Mouse (Mus musculus): ENCODE results near the gene Hap1.
A peak's percentile ranks its signal among the peaks of the same experiment; 100 is the strongest.
"Not testable (repeated sequence)": the region's sequence is repeated elsewhere in the genome, so short reads cannot be mapped to it uniquely, and the experiment has no call there.

Hap1 gene

GRCm38 (mm10) chr11:100389931-100390445 lies 34.1 kb upstream of the Hap1 start:
- DNase-seq (ENCODE audit: low read depth) = no peak

DNA sequence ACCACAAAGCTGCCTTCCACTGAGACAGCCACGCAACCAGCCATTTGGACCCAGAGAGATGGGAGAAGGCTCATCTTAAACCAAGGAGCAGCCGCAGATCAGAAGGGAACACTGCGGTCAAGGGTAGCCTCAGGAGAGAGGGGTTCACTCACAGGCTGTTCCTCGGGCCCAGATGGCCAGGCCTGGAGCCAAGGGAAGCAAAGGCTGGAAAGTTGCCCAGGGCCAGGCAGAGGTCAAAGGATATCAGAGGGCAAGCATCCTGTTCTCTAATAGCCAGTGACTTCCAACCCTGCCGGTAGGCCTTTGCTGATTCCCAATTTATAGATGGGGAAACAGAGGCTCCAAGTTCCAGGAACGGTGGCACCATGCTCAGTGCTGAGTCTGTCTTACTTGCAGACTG lies 32.7 kb upstream of the Hap1 start:
- no peak for DNase-seq (ENCODE audit: low read depth)

- DNase-seq (ENCODE audit: low read depth) = no peak
These were observed 31.9 kb upstream of the Hap1 start for GRCm38 (mm10) chr11:100387589-100388375.

GRCm38 (mm10) chr11:100387111-100387510 lies 31.2 kb upstream of the Hap1 start:
- no peak for DNase-seq (ENCODE audit: low read depth)

DNA sequence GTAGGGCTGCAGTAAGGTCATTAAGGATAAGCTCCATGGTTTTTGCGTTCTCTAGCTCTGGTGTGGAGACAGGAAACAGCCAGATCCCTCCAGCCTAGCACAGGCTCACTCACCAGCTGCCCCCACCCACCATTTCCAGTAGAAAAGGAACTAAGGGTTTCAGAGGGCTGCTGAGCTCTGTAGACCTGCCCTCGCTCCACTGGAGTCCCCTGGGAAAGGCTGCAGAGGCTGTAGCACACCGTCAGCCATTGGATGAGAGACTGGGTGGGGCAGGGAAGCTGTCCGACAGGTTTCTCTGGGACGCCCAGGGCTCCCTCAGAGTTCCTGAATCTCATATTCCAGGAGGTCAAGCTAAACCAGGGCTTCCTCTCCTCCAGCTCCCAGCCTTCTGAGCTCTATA lies 30.7 kb upstream of the Hap1 start:
- DNase-seq (ENCODE audit: low read depth) = no peak

DNA sequence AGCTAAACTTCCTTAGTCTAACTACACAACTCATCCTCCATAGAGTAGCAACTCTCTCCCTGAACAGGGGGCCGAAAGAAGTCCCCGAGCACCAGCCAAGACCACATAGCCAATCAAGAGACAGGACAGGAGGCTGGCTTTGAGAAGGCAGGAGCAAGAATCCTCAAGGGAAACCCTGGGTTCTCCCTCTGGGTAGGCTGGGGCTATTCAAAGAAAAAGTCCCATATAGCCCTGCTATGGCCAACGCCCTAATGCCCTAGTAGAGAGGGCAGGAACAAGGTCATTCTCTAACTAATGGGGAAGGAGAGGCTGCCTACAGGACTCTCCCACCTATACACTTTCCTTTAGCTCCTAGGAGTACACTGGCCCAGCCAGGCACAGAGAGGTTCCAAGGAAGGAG lies 29.1 kb upstream of the Hap1 start:
- no peak for DNase-seq (ENCODE audit: low read depth)

DNA sequence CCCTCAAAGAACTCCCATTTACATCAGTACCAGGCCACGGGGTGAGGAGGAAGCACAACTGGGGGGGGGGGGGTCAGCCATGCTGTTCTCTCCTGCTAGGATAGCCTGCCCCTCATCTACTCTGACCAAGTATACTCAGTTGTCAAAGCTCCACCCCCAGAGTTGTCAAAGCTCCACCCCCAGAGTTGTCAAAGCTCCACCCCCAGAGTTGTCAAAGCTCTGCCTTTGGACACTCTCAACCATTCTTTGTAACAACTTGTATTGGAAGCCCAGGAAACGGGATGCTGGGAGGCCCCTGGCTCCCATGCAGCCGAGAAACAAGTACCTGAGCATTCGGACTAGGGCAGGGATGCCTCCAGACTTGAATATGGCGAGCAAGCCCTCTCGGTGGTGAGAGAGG lies 26.8 kb upstream of the Hap1 start:
- DNase-seq (ENCODE audit: low read depth) = no peak

- no peak for DNase-seq (ENCODE audit: low read depth)
These were observed 23.4 kb upstream of the Hap1 start for GRCm38 (mm10) chr11:100379311-100379710.

DNA sequence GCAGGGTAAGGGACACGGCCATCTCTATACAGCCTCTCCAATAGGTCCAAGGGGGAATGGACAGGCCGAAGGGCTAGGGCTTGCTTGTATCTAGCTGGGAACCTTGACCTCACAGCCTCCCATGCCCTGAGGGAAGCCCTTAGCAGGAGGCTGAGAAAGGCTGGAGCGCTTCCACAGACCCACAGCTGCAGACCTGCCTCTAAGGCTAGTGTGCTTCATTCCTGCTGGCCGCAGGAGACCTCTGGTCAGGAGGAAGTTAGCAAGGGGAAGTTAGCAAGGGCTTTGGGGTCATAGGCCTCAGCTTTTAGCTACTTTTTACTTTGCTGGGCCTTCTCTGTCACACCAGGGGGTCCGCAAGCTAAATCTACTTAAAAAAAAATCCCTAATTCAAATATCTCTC lies 22.5 kb upstream of the Hap1 start:
- DNase-seq (ENCODE audit: low read depth) = no peak

GRCm38 (mm10) chr11:100377989-100378388 lies 22.1 kb upstream of the Hap1 start:
- DNase-seq (ENCODE audit: low read depth) = no peak

GRCm38 (mm10) chr11:100376746-100377389 lies 20.9 kb upstream of the Hap1 start:
- no peak for DNase-seq (ENCODE audit: low read depth)

- no peak for DNase-seq (ENCODE audit: low read depth)
These were observed 20.1 kb upstream of the Hap1 start for GRCm38 (mm10) chr11:100376005-100376404.

DNA sequence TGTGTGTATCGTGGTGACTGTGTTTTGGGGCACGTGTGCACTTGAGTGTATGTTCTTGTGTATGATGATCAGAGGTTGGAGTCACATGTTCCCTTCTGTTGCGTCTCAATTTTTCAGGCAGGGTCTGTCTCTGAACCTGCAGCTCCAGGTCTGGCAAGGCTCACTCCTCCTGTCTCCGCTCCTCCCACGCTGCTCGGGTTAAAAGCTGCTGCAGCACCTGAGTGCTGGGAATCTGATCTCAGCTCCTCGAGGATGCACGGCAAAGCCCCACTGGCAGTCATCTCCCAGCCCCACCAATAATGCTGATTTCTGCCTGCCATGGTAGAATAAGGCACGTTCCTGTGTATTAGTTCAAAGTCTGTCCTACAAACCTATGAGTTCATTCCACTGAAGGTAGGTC lies 19.2 kb upstream of the Hap1 start:
- DNase-seq (ENCODE audit: low read depth) = no peak

DNA sequence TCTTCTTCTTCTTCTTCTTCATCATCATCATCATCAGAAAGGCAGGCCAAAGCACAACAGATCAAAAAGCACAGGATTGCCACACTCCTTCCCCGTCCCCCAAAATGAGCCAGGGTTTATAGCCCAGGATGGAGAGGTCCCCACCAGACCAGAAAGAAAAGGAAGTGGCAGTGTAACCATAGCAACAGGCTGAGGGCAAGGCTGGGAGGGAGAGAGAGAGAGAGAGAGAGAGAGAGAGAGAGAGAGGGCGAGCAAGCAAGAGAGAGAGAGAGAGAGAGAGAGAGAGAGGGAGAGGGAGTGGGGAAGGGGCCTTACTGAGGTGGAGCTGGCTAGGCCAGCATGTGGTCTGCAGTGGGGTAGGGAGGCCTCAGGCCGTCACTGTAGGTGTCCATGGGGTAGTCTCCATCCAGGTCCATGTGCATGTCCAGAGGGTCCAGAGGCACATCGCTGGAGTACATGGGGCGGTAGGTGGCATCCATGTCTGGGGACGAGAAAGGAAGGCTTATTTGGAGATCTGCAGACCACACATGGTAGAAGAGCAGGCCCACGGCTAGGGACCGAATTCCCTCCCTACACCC lies 16.1 kb upstream of the Hap1 start:
- DNase-seq (ENCODE audit: low read depth) = no peak

DNA sequence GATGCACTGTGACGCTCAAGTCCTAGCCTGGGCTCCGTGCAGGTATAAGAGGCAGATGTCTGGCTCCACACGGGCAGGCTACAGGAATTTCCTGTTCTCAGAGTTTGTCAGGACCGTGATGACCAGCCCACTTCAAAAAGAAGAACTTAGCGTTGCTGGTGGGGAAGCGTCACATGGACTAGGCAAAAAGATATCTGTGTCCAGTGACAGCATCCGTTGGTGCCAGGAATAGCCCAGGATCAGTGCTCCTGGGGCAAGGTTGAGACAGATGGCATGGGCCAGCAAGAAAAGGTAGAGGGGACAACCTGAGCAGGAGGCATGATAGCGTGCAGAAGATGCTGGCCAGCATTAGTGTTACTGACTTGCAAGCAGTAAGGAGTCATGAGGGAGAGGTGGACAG lies 13.9 kb upstream of the Hap1 start:
- no peak for DNase-seq (ENCODE audit: low read depth)

GRCm38 (mm10) chr11:100369145-100369544 lies 13.2 kb upstream of the Hap1 start:
- DNase-seq (ENCODE audit: low read depth) = no peak

- peak; percentile 80 for DNase-seq (ENCODE audit: low read depth)
These were observed 7.1 kb upstream of the Hap1 start for GRCm38 (mm10) chr11:100362979-100363562.

GRCm38 (mm10) chr11:100362209-100362978 lies 6.5 kb upstream of the Hap1 start:
- DNase-seq (ENCODE audit: low read depth) = peak; percentile 87

DNA sequence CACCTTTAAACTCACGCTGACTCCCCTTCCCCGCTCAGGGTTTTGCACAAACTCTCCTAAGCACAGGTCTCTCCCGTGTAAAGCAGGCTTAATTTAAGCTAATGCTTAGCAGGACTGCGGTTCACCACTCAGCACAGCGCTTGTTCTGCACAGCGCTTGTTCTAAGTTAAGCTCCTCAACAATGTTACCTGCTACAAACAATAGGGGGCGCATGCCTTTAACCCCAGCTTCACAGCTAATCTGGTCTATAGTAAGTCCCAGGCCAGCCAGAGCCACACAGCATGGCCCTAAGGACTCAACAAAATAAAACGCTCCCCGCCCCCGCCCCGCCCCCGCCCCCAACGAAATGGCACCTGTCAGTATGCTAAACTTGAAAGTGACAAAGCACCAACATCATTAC lies 5.1 kb upstream of the Hap1 start:
- not testable (repeated sequence) for DNase-seq (ENCODE audit: low read depth)

GRCm38 (mm10) chr11:100360175-100360574 lies 4.2 kb upstream of the Hap1 start:
- no peak for DNase-seq (ENCODE audit: low read depth)

DNA sequence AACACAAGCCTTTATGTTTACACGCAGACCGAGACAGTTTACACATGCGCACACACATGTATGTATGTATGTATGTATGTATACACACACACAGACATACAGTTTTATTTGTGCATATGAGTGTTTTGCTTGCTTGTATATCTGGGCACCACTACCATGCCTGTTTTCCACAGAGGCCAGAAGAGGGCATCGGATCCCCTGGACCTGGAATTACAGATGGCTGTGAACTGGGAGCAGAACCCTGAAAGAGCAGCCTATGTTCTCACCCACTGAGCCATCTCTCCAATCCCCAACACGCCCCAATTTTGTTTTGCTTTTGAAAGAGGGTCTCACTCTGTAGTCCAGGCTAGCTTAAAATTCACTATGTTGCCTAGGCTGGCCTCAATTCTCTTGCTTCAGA lies 1.5 kb upstream of the Hap1 start:
- peak; percentile 16 for DNase-seq (ENCODE audit: low read depth)

GRCm38 (mm10) chr11:100356819-100357211 lies 887 bp upstream of the Hap1 start:
- no peak for DNase-seq (ENCODE audit: low read depth)
